Mouse (Mus musculus): ENCODE results near the gene Tmub2. TPM values are rescaled to one million over a fixed set of nuclear protein-coding genes. Genes with fewer than 3 reads are reported as not detected.

The Tmub2 gene
- total and polyA plus RNA-seq, 3 experiments: 27.0 to 32.9 (median 31.0) TPM

GRCm38 (mm10) chr11:102321931-102322330, 37.2 kb downstream of the Tmub2 start:
- peaks cover 18% of the 10 kb centered on the region for H3K79me2 ChIP-seq (replicated peaks; ENCODE audit: control insufficient read depth, extremely low read depth, insufficient read depth, poor library complexity, severe bottlenecking)
- H3K36me3 ChIP-seq (replicated peaks in 1 of 2; ENCODE audit: control insufficient read depth in 1 of 2, insufficient read depth in 1 of 2, low read length in 1 of 2): no peaks in the 10 kb centered on the region
- H3K27ac ChIP-seq (ENCODE audit: insufficient read depth, low read depth): no peak overlapping the region
- dilution Hi-C loops (cut with MboI; ENCODE audit: extremely low pct_ligation_motif_present, extremely low pct_unique_long_range_greater_than_20kb, low sequenced_read_pairs): loop anchor here (25.0 kb wide), 1 partner anchor 90 kb away; the partner anchor contains the start of gene Slc25a39
- no peaks in the 10 kb centered on the region for H3K9me3 ChIP-seq (replicated peaks; ENCODE audit: low read length)
- in situ Hi-C loops (cut with MboI; ENCODE audit: low pct_ligation_motif_present, low pct_unique_long_range_greater_than_20kb, low sequenced_read_pairs): loop anchor here (5.0 kb wide), 2 partner anchors 35 to 85 kb away; partner anchors contain the start of gene Slc25a39
- peaks cover 0 to 6% of the 10 kb centered on the region in 2 experiments; a peak in 2 of 4 replicates for H3K4me1 ChIP-seq (ENCODE audit: control insufficient read depth in 1 of 2, insufficient read depth in 2 of 2)
- no peak overlapping the region for H3K4me3 ChIP-seq (replicated peaks in 1 of 3; ENCODE audit: low read depth in 2 of 3, low read length in 2 of 3, poor library complexity in 1 of 3)
- no peak overlapping the region for H3K4me2 ChIP-seq (ENCODE audit: insufficient read depth, low read depth, poor library complexity, severe bottlenecking)
- peaks cover 26% of the 10 kb centered on the region for H3K27me3 ChIP-seq (replicated peaks)
- no peak for TF ChIP-seq POLR2AphosphoS2 (IDR thresholded peaks at IDR 0.05; ENCODE audit: low read depth, low read length)
- TF ChIP-seq E2F4 (IDR thresholded peaks at IDR 0.05; ENCODE audit: insufficient replicate concordance, low read depth, low read length): no peak
- no peak for TF ChIP-seq MAX (IDR thresholded peaks at IDR 0.05; ENCODE audit: low read length)
- no peak for TF ChIP-seq KAT2A (IDR thresholded peaks at IDR 0.05; ENCODE audit: insufficient replicate concordance, low read length)
- no peak for TF ChIP-seq CHD1 (IDR thresholded peaks at IDR 0.05; ENCODE audit: low read depth, low read length)
- TF ChIP-seq TBP (conservative IDR thresholded peaks at IDR 0.05; ENCODE audit: low read depth, low read length): no peak
- TF ChIP-seq USF2 (conservative IDR thresholded peaks at IDR 0.05; ENCODE audit: low read depth, low read length): no peak
- TF ChIP-seq HCFC1 (IDR thresholded peaks at IDR 0.05; ENCODE audit: low read depth, low read length): no peak
- TF ChIP-seq ZNF384 (IDR thresholded peaks at IDR 0.05; ENCODE audit: low read depth, low read length): no peak
- no peak for TF ChIP-seq CHD2 (IDR thresholded peaks at IDR 0.05; ENCODE audit: low read length)
- no peak for TF ChIP-seq USF1 (IDR thresholded peaks at IDR 0.05; ENCODE audit: low read depth, low read length)
- TF ChIP-seq CTCF (conservative IDR thresholded peaks at IDR 0.05 in 1 of 2, IDR thresholded peaks at IDR 0.05 in 1 of 2; ENCODE audit: low read depth in 2 of 2, low read length in 2 of 2): no peak
- no peak for TF ChIP-seq JUN (IDR thresholded peaks at IDR 0.05; ENCODE audit: insufficient read depth, low read depth, low read length)
- TF ChIP-seq MXI1 (IDR thresholded peaks at IDR 0.05; ENCODE audit: low read depth, low read length): no peak
- TF ChIP-seq BHLHE40 (IDR thresholded peaks at IDR 0.05; ENCODE audit: low read depth, low read length): no peak
- H3K9ac ChIP-seq (ENCODE audit: insufficient read depth, low read depth): no peak overlapping the region
- DNase-seq (ENCODE audit: extremely low read depth): no peak

- dilution Hi-C loops (cut with MboI; ENCODE audit: extremely low pct_ligation_motif_present, extremely low pct_unique_long_range_greater_than_20kb, low sequenced_read_pairs): loop anchor here (25.0 kb wide), 1 partner anchor 89 kb away; the partner anchor contains the start of gene Slc25a39
These were observed 38.8 kb downstream of the Tmub2 start for GRCm38 (mm10) chr11:102323516-102323915.

More at GRCm38 (mm10) chr11:102323516-102323915, 38.8 kb downstream of the Tmub2 start:
- Histone ChIP-seq H3K4me2 (ENCODE audit: insufficient read depth, low read depth, poor library complexity, severe bottlenecking) (no peak overlapping the region), H3K27ac (ENCODE audit: insufficient read depth, low read depth) (no peak overlapping the region), H3K9ac (ENCODE audit: insufficient read depth, low read depth) (no peak overlapping the region), H3K27me3 (replicated peaks) (peaks cover 36% of the 10 kb centered on the region), H3K36me3 (replicated peaks in 1 of 2; ENCODE audit: control insufficient read depth in 1 of 2, insufficient read depth in 1 of 2, low read length in 1 of 2) (no peaks in the 10 kb centered on the region), H3K9me3 (replicated peaks; ENCODE audit: low read length) (no peaks in the 10 kb centered on the region), H3K4me1 (ENCODE audit: control insufficient read depth in 1 of 2, insufficient read depth in 2 of 2) (peaks cover 0 to 6% of the 10 kb centered on the region in 2 experiments; a peak in 2 of 4 replicates), H3K4me3 (replicated peaks in 1 of 3; ENCODE audit: low read depth in 2 of 3, low read length in 2 of 3, poor library complexity in 1 of 3) (no peak overlapping the region), H3K79me2 (replicated peaks; ENCODE audit: control insufficient read depth, extremely low read depth, insufficient read depth, poor library complexity, severe bottlenecking) (peaks cover 6% of the 10 kb centered on the region; the same call in 1 of the 2 replicates)
- DNase-seq (ENCODE audit: extremely low read depth): no peak
- no peak for TF ChIP-seq MEF2A (IDR thresholded peaks at IDR 0.05; ENCODE audit: borderline replicate concordance, low read depth, low read length)
- no peak for TF ChIP-seq USF2 (conservative IDR thresholded peaks at IDR 0.05; ENCODE audit: low read depth, low read length)
- TF ChIP-seq PAX5 (IDR thresholded peaks at IDR 0.05; ENCODE audit: low read length): no peak
- no peak for TF ChIP-seq BHLHE40 (IDR thresholded peaks at IDR 0.05; ENCODE audit: low read depth, low read length)
- no peak for TF ChIP-seq KAT2A (IDR thresholded peaks at IDR 0.05; ENCODE audit: insufficient replicate concordance, low read length)
- TF ChIP-seq IRF4 (IDR thresholded peaks at IDR 0.05; ENCODE audit: low read depth, low read length): no peak
- TF ChIP-seq POLR2AphosphoS2 (IDR thresholded peaks at IDR 0.05; ENCODE audit: low read depth, low read length): no peak
- TF ChIP-seq CHD1 (IDR thresholded peaks at IDR 0.05; ENCODE audit: low read depth, low read length): no peak
- in situ Hi-C loops (cut with MboI; ENCODE audit: low pct_ligation_motif_present, low pct_unique_long_range_greater_than_20kb, low sequenced_read_pairs): loop anchor here (5.0 kb wide), 2 partner anchors 34 to 84 kb away; partner anchors contain the start of gene Slc25a39

Measured in CH12.LX (cell line).